Mouse (Mus musculus) heart, postnatal 0 days (tissue): Measurements from ENCODE around the gene Cd151. TPM values are rescaled to one million over a fixed set of nuclear protein-coding genes. Genes with fewer than 3 reads are reported as not detected.

Source experiments
- ATAC-seq: fragments of 200-750 bp; cut with Nextera tagmentation; 2 replicates; pipeline ENCODE4 v1.8.0; 2017; ENCODE audit warnings: low read depth, moderate number of reproducible peaks, moderate library complexity; ENCODE audit not compliant: insufficient read depth
- DNase-seq: peaks from one replicate; pipeline ENCODE4 v3.0.0-alpha.2; 2016; ENCODE audit warnings: low spot score
- H3K27ac ChIP-seq: fragments of 300-500 bp; sonication (generic); 2 replicates; pipeline ENCODE4 v1.5.1; 2014; ENCODE audit warnings: low read depth, mild to moderate bottlenecking
- H3K27me3 ChIP-seq: fragments of 300-500 bp; sonication (generic); 2 replicates; pipeline ENCODE4 v1.6.1; 2014; ENCODE audit warnings: low read length, mixed read lengths; ENCODE audit not compliant: control insufficient read depth, insufficient read depth
- H3K36me3 ChIP-seq: fragments of 300-500 bp; sonication (generic); replicated peaks from 2 replicates; pipeline ENCODE4 v1.6.1; 2014; ENCODE audit warnings: low read length, mixed read lengths; ENCODE audit not compliant: control insufficient read depth, insufficient read depth
- H3K4me1 ChIP-seq: fragments of 300-500 bp; sonication (generic); 2 replicates; pipeline ENCODE4 v1.6.1; 2014; ENCODE audit warnings: antibody characterized with exemption; ENCODE audit not compliant: control insufficient read depth, insufficient read depth
- H3K4me2 ChIP-seq: fragments of 300-500 bp; sonication (generic); 2 replicates; pipeline ENCODE4 v1.6.1; 2014; ENCODE audit warnings: low read depth, mild to moderate bottlenecking, low read length, moderate library complexity
- H3K4me3 ChIP-seq: fragments of 300-500 bp; sonication (generic); 2 replicates; pipeline ENCODE4 v1.5.1; 2014; ENCODE audit warnings: low read depth, low read length
- H3K9ac ChIP-seq: fragments of 300-500 bp; sonication (generic); replicated peaks from 2 replicates; pipeline ENCODE4 v1.6.1; 2014; ENCODE audit warnings: low read depth, low read length, mixed read lengths
- H3K9me3 ChIP-seq: fragments of 300-500 bp; sonication (generic); replicated peaks from 2 replicates; pipeline ENCODE4 v1.6.1; 2016; ENCODE audit warnings: low read length; ENCODE audit not compliant: control insufficient read depth
- CTCF ChIP-seq: IDR thresholded peaks from 2 replicates; pipeline ENCODE4 v1.5.1; 2016; ENCODE audit warnings: antibody characterized with exemption, control low read depth, low read depth
- EP300 ChIP-seq: IDR thresholded peaks from 2 replicates; pipeline ENCODE4 v1.6.1; 2016; ENCODE audit warnings: antibody characterized with exemption, low read depth
- WGBS: fragments of 180-500 bp; shearing (Covaris S2); extraction: QIAGEN DNeasy Blood & Tissue Kit; methylation state at CpG from one replicate; pipeline ENCODE4 v1.1.7; 2014; 5-methylcytosine and 5-hydroxymethylcytosine counted together
- polyA plus RNA-seq: library from polyadenylated mRNA; unstranded; fragments of >200 nt; fragmentation: Nextera tagmentation; extraction: Ambion mirVana; gene quantifications from 2 replicates; pipeline ENCODE4 v1.2.1, GENCODE M21; 2015
- total RNA-seq: library from RNA; depleted of rRNA; stranded (reverse); fragments of >200 nt; gene quantifications from 2 replicates; pipeline ENCODE4 v1.2.3, GENCODE M21; 2014; ENCODE audit warnings: low replicate concordance

Cd151 gene
- total and polyA plus RNA-seq, 2 experiments from 2014 or later, result 37.8 to 288 TPM

DNA sequence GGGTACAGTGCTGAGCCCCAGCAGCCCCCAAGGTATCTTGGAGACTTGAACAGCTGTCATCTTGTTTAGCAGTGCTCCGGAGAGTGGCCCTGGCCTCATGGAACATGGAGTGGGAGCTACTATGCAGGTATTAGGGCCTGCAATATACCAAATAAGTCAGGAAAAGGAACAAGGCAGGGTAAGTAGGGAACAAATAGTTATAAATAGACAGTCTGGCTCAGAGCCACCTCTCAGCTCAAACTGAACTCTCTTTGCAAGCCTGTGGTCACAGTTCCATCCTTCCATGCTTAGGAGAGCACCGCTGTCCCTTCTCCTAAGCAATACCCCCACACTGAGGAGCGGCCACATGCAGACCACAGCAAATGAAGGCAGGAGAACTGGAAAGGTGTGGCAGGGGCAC, 30.4 kb downstream of the Cd151 start:
- Histone ChIP-seq H3K4me1 (peaks cover 14% of the 10 kb centered on the region), H3K27ac (peak overlapping the region; percentile 73), H3K9me3 (no peaks in the 10 kb centered on the region), H3K27me3 (no peaks in the 10 kb centered on the region), H3K4me3 (no peak overlapping the region), H3K9ac (no peak overlapping the region), H3K4me2 (no peak overlapping the region), H3K36me3 (peaks cover 7% of the 10 kb centered on the region)
- ATAC-seq, result peak; percentile 54; the same call in 1 of the 2 replicates
- 46% methylated on average over 3 of the region's 3 CpGs for WGBS
- TF ChIP-seq EP300, result no peak
- no peak for TF ChIP-seq CTCF
- peak; percentile 55 for DNase-seq

DNA sequence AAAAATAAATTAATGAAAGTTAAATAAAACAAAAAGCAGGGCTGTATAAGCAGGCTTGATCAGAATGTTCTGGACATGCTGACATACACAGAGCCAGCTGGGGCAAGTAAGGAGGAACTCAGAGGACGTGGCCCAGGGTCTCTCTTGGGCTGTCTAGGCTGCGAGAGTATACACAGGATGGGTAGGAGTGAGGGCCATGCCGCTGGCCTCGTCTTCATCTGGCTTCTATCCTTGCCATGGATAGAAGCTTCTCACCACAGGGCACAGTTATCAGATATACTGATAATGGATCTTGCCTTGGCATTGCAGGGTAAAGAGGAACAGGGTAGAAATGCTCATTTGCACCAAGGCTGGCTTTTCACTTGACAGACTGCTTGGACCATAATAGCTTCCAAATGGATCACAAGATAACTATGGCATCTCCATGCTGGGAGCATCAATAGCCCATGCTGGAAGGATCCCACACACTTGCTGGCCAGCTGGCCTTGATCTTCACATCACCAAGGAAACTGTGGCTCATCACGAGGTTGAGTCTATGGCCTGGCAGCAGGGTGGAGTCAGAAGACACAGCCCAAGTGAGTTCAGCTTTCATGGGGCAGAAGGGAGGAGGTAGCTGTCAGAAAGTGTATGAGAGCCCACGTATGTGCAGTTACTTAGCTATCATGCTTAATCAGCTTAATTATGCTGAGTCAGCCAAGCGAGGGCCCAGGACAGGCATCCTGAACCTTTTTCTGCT, 34.8 kb downstream of the Cd151 start:
- ATAC-seq (no peak), DNase-seq (no peak)
- Histone ChIP-seq H3K9me3 (no peaks in the 10 kb centered on the region), H3K4me3 (no peak overlapping the region), H3K27me3 (no peaks in the 10 kb centered on the region), H3K4me1 (peaks cover 8% of the 10 kb centered on the region), H3K4me2 (no peak overlapping the region), H3K27ac (no peak overlapping the region), H3K36me3 (0 out of 2 replicates have a peak, but pooled peaks cover 3% of the 10 kb centered on the region), H3K9ac (no peak overlapping the region)
- 84% methylated on average over 7 of the region's 7 CpGs for WGBS
- TF ChIP-seq EP300, result no peak
- TF ChIP-seq CTCF, result no peak

DNA sequence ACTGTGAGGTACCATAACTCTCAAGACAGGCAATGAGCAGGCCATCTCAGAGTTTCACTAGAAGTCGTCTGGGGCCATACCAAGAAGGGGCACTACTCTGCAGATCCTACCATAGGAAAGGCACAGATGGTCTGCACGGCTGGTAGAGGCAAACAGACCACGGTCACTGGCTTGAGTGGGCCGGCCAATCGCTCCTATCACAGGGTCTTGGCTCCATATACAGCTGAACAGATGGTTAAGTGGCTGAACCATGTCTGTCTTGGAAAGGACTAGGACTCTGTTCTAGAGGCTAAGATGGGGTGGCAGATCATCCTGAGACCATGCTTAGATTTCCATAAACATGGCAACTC, 35.3 kb downstream of the Cd151 start:
- Histone ChIP-seq H3K27me3 (no peaks in the 10 kb centered on the region), H3K4me3 (no peak overlapping the region), H3K27ac (no peak overlapping the region), H3K4me1 (peaks cover 3% of the 10 kb centered on the region; the same call in 1 of the 2 replicates), H3K9me3 (no peaks in the 10 kb centered on the region), H3K9ac (no peak overlapping the region), H3K36me3 (0 out of 2 replicates have a peak, but pooled peaks cover 3% of the 10 kb centered on the region), H3K4me2 (no peak overlapping the region)
- DNase-seq, result no peak
- ATAC-seq, result no peak
- WGBS, result 91% methylated on average over 5 of the region's 5 CpGs
- TF ChIP-seq CTCF (no peak), EP300 (no peak)

DNA sequence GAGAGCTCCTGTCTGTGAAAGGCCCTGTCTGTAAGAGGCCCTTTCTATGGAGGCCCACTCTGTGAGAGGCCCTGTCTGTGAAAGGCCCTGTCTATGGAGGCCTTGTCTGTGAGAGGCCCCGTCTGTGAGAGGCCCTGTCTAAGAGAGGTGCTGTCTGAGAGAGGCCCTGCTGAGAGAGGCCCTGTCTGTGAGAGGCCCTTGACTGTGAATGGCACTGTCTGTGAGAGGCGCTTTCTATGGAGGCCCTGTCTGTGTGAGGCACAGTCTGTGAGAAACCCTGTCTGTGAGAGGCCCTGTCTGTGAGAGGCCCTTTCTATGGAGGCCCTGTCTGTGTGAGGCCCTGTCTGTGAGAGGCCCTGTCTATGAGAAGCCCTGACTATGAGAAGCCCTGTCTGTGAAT, 39.1 kb downstream of the Cd151 start:
- 78% methylated on average over 2 of the region's 2 CpGs for WGBS
- Histone ChIP-seq H3K36me3 (no peaks in the 10 kb centered on the region), H3K27me3 (no peaks in the 10 kb centered on the region), H3K4me1 (peaks cover 8% of the 10 kb centered on the region), H3K4me3 (no peak overlapping the region), H3K9me3 (no peaks in the 10 kb centered on the region), H3K9ac (no peak overlapping the region), H3K4me2 (no peak overlapping the region), H3K27ac (no peak overlapping the region)
- TF ChIP-seq EP300, result no peak
- no peak for TF ChIP-seq CTCF
- ATAC-seq, result no peak
- no peak for DNase-seq

DNA sequence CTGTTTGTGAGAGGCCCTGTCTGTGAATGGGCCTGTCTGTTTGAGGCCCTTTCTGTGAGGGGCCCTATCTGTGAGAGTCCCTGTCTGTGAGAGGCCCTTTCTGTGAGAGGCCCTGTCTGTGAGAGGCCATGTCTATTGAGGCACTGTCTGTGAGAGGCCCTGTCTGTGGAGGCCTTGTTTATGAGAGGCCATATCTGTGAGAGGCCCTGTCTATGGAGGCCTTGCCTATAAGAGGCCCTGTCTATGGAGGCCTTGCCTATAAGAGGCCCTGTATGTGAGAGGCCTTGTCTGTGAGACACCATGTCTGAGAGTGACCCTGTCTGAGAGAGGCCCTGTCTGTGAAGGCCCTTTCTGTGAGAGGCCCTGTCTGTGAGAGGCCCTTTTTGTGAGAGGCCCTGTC, 41.0 kb downstream of the Cd151 start:
- ATAC-seq (no peak), DNase-seq (no peak)
- Histone ChIP-seq H3K27me3 (no peaks in the 10 kb centered on the region), H3K27ac (no peak overlapping the region), H3K9ac (peak overlapping the region; percentile 26; the same call in 1 of the 2 replicates), H3K9me3 (no peaks in the 10 kb centered on the region), H3K36me3 (no peaks in the 10 kb centered on the region), H3K4me1 (peaks cover 8% of the 10 kb centered on the region), H3K4me2 (no peak overlapping the region), H3K4me3 (no peak overlapping the region)
- TF ChIP-seq EP300 (no peak), CTCF (no peak)

DNA sequence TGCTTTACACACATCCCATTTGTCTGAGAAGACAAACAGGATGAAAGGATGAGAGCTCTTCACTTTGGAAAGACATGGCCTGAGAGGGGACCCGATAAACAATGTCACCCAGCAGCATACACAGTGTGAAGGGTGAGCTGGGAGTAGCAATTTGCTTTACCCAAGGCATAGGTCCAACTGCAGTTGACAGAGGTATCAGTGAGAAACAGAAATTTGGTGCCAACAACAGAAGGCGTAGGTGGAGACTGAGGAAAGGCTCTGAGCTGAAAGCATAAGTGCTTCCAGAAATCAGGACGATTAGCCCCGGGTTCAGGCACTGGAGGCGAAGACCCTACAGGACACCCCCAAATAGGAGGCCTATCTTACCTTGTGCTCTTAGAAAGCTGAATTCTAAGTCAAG, 43.0 kb downstream of the Cd151 start:
- no peaks in the 10 kb centered on the region for H3K27me3 ChIP-seq
- 72% methylated on average over 5 of the region's 5 CpGs for WGBS
- H3K4me1 ChIP-seq, result peaks cover 8% of the 10 kb centered on the region
- DNase-seq, result no peak
- H3K9ac ChIP-seq, result no peak overlapping the region
- no peak overlapping the region for H3K4me2 ChIP-seq
- TF ChIP-seq EP300 (no peak), CTCF (no peak)
- H3K4me3 ChIP-seq, result no peak overlapping the region
- ATAC-seq, result 0 out of 2 replicates have a peak, but pooled peaks have one; percentile 18
- peak overlapping the region; percentile 78 for H3K27ac ChIP-seq
- H3K9me3 ChIP-seq, result no peaks in the 10 kb centered on the region
- no peaks in the 10 kb centered on the region for H3K36me3 ChIP-seq
